Mouse (Mus musculus) left cerebral cortex, adult 2 months (tissue): ENCODE results near the gene L1cam. TPM values are rescaled to one million over a fixed set of nuclear protein-coding genes. Genes with fewer than 3 reads are reported as not detected.

ENCODE experiments used
- DNase-seq, 2 experiments: peaks; one replicate each; pipeline ENCODE4 v3.0.0; 2021 to 2022; ENCODE audit warnings: low spot score in 2 of 2, mixed read lengths in 1 of 2; ENCODE audit errors: extremely low spot score in 1 of 2
- H3K27ac ChIP-seq: fragments of 200-600 bp; 2 replicates; pipeline ENCODE4 v1.8.1; 2022
- H3K4me3 ChIP-seq: fragments of 200-600 bp; 2 replicates; pipeline ENCODE4 v1.8.1; 2022
- CTCF ChIP-seq: fragments of 200-600 bp; IDR thresholded peaks from 2 replicates; pipeline ENCODE4 v1.8.1; 2022; ENCODE audit warnings: antibody characterized with exemption, mild to moderate bottlenecking, moderate library complexity
- intact Hi-C: fragments of 180-260 bp; cut with DNase I; formaldehyde crosslinking; loops from one replicate; pipeline ENCODE4 v1.15.1; 2025
- total RNA-seq, 2 experiments: library from RNA; stranded (reverse); gene quantifications; 2 replicates each; pipeline ENCODE4 v1.2.3; 2021

Gene L1cam
- total RNA-seq, 2 experiments from 2014 or later, result 150 to 161 TPM

DNA sequence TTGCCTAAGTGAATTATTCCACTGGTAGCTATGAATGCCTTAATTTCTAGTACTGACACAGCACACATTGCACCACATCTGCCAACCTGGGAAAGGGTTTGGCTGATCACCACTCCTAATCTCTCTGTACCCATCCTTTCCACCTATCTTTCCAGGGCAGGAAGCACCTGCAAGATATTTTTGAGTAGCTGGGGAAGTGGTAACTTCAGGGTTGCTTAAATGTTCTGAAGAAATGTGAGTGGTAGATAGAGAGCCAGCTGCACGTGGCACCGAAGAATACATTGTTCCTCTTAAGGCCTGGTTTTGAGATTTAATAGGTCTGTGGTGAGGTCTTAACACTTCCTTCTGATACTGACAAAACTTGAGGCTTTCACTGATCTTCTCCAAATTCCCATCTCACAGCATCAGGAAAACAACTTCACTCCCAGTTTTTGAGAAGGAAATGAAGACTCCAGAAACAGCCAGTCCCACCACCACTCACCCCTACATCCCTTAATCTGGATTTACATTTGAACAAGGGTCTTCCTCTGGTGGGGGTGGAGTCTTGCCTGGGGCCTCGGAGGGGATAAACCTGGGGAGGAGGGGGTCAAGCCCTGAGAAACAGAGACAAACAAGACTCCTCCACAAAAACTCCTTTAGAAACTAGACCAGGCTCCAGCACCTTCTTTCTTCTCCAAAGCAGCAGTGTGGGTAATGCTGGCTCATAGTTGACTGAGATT is 79.2 kb downstream of the L1cam start:
- TF ChIP-seq CTCF, result no peak
- no peak for DNase-seq
- intact Hi-C loops, result no loop called here
- Histone ChIP-seq H3K27ac (no peak overlapping the region), H3K4me3 (no peak overlapping the region)

DNA sequence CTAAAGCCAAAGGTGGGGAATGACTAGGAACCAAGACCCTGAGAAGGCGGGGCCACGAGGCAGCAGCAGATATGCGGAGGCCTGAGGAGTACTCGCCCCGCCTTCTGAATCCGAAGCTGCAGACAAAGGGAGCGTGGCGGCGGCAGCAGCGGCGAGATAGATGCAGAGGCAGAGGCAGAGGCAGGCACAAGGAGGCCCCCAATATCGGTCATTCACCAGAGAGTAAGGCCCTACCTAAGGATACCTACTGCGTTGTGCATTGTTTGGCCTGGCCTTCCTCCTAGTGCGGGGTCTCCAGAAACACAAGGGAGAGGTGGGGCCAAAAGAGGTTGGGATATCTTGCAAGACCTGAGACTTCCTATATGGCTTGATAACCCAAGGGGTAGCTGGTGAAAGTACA is 80.8 kb downstream of the L1cam start:
- TF ChIP-seq CTCF, result no peak

DNA sequence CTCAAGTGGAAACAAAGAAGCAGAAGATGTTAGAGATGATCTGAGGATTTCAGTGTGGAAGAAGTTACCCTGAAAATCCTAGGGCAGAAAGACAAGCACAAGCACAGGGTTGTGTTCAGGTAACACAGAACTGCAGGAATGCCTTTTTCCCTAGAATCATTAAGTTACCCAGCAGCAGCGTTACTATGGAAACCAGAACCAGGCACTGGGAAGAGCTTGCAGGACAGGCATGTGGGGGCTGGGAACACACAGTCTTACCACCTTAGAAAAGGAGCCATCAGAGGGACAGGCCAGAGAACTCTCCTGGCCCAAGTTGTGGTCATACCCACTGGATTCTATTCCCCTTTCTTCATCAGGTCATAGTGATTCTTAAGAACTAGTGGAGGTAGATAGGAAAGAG is 90.1 kb downstream of the L1cam start:
- H3K4me3 ChIP-seq, result no peak overlapping the region
- no peak overlapping the region for H3K27ac ChIP-seq
- intact Hi-C loops, result no loop called here
- DNase-seq, result no peak
- TF ChIP-seq CTCF, result no peak

More for the DNA sequence above, 80.8 kb downstream of the L1cam start:
- no peak overlapping the region for H3K4me3 ChIP-seq
- intact Hi-C loops, result no loop called here
- H3K27ac ChIP-seq, result no peak overlapping the region
- no peak for DNase-seq

Other genes starting within 250 kb of the L1cam start
- gene Pnck, start 236.0 kb downstream of the L1cam start, total RNA-seq, result 10 to 100 TPM; 93.4 to 98.8 TPM
- gene Slc6a8, start 223.0 kb downstream of the L1cam start, total RNA-seq, result 100 to 1,000 TPM in 1 of 2 experiments, 10 to 100 TPM in 1; 98.4 to 119 TPM
- 10 to 100 TPM; 74.8 to 90.1 TPM for gene Bcap31, start 179.9 kb downstream of the L1cam start, total RNA-seq
- 10 to 100 TPM; 11.3 to 12.3 TPM for gene Abcd1, start 179.5 kb downstream of the L1cam start, total RNA-seq
- 1 to 10 TPM; 7.2 to 8.5 TPM for gene Plxnb3, start 139.0 kb downstream of the L1cam start, total RNA-seq
- gene Srpk3, start 121.7 kb downstream of the L1cam start, total RNA-seq, result 1 to 10 TPM; 8.0 to 8.1 TPM
- 100 to 1,000 TPM; 194 to 201 TPM for gene Idh3g, start 109.2 kb downstream of the L1cam start, total RNA-seq
- 10 to 100 TPM; 91.1 to 91.2 TPM for gene Ssr4, start 109.1 kb downstream of the L1cam start, total RNA-seq
- 100 to 1,000 TPM; 110 to 119 TPM for gene Pdzd4, start 71.1 kb downstream of the L1cam start, total RNA-seq
- not detected for gene Avpr2, start 4.0 kb downstream of the L1cam start, total RNA-seq
- 1 to 10 TPM; 4.1 to 6.1 TPM for gene Arhgap4, start 25.8 kb upstream of the L1cam start, total RNA-seq
- gene Naa10, start 25.8 kb upstream of the L1cam start, total RNA-seq, result 10 to 100 TPM; 56.8 to 61.2 TPM
- gene Renbp, start 34.7 kb upstream of the L1cam start, total RNA-seq, result 1 to 10 TPM; 5.2 to 6.0 TPM
- gene Hcfc1, start 70.3 kb upstream of the L1cam start, total RNA-seq, result 10 to 100 TPM; 74.7 to 75.1 TPM
- gene Irak1, start 127.8 kb upstream of the L1cam start, total RNA-seq, result 10 to 100 TPM; 47.9 to 54.2 TPM
- gene Opn1mw, start 231.4 kb upstream of the L1cam start, total RNA-seq, result 1 to 10 TPM in 1 of 2 experiments, under 1 TPM in 1; 0.66 to 1.6 TPM
- 10 to 100 TPM; 85.0 to 89.3 TPM for gene Mecp2, start 239.3 kb upstream of the L1cam start, total RNA-seq